Mouse (Mus musculus) embryonic fibroblast, embryonic 13.5 days (primary cell): ENCODE measurements around the gene Znrf4.

Experiments used
- CTCF ChIP-seq: IDR thresholded peaks from 2 replicates; pipeline ENCODE4 v1.5.1; 2011; ENCODE audit warnings: mild to moderate bottlenecking, control low read depth, low read length, moderate library complexity, borderline replicate concordance; ENCODE audit not compliant: insufficient read depth
- POLR2A ChIP-seq: IDR thresholded peaks from 2 replicates; pipeline ENCODE4 v1.6.1; 2011; ENCODE audit warnings: low read depth, mild to moderate bottlenecking, control low read depth, low read length, moderate library complexity

GRCm38 (mm10) chr17:56493841-56494240 is 18.4 kb downstream of the Znrf4 start:
- no peak for TF ChIP-seq POLR2A
- no peak for TF ChIP-seq CTCF
